Mouse (Mus musculus) gonadal fat pad, adult 2 months (tissue): ENCODE measurements around the gene Bcas3. TPM values are rescaled to one million over a fixed set of nuclear protein-coding genes. Genes with fewer than 3 reads are reported as not detected.
"Not testable (repeated sequence)": the region's sequence is repeated elsewhere in the genome, so short reads cannot be mapped to it uniquely, and the experiment has no call there.

ENCODE experiments used
- DNase-seq: peaks from one replicate; pipeline ENCODE4 v3.0.0-alpha.2; 2012; ENCODE audit warnings: low read depth
- polyA plus RNA-seq: library from polyadenylated mRNA; depleted of rRNA; stranded (reverse); fragments of >200 nt; gene quantifications from 2 replicates; pipeline ENCODE4 v1.2.3, GENCODE M21; 2012

The Bcas3 gene
- polyA plus RNA-seq, 1 experiment, result 46.8 TPM

DNA sequence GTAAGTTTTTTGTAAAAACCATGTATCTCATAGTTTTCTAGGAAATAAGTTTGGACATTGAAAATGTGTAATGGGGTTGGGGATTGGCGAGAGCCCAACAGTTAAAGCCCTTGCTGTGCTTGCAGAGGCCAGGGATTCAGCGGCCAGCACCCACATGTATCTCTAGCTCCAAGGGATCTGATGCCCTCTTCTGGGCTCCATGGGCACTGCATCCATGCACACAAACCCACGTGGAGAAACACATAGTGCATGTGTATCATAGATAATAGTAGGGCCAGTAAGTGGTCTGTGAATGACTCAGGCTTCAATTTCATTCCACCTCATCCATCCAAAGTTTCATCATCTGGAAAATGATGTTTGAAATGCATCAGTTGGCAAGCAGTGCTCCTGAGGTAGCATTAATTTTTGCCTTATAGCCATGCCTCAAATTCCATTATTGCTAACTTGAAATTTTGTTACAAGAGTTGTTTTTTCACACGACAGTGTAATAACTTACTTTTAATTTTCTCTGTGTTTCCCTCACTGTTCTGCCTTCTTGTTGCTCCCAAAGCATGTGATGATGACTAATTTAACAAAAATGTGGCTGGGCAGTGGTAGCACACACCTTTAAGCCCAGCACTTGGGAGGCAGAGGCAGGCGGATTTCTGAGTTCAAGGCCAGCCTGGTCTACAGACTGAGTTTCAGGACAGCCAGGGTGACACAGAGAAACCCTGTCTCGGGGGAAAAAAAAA is 129.9 kb downstream of the Bcas3 start:
- no peak for DNase-seq

DNA sequence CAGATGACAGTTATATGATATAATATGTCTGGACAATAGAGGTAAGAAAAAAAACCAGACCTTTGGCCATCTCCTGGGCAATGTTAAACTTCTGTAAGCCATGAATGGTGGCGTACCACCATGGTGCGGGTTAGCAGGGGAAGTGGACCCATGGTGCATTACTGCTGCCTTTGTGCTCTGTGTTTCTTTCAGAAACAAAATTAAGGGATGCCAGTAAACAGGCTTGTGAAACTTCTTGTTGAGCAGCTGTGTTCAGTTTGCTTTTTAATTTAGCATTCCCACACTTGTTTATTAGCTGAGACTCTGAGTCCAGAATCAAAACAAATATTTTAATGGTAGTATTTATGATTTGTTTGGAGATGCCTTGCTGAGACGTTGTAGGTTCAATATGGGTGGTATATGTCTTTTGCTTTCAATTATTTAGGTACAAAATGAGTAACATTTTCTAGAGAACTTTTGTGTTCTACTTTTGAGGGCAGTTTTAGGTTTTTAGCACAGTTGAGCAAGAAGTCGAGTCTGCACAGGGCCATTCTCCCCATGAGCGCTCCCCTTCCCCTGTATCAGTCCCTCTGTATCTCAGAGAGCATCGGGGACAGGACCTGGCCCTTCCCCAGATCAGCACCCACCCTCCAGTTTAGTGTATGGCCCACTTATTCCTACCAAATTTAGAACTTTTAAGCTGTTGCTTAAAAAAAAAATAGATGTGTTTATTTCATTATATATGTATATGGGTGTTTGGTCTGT is 132.4 kb downstream of the Bcas3 start:
- DNase-seq, result no peak

DNA sequence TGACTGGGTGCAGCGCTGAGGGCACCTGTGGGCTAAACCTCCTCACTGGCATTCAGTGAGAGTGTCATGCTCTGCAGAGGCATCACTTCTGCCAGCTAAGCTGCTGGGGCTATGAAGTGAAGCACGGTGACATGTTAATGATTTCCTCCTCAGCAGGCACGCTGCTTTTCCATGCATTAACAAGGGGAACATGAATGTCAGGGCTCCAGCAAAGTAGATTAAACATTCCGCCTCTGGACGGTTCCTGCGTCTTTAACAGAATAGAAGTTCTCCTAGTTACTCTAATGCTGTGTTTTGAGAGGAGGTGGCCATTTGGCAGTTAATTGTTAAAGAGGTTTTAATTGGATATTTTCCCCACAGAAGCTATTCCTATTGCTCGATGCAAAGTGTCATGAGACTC is 134.5 kb downstream of the Bcas3 start:
- DNase-seq, result no peak

DNA sequence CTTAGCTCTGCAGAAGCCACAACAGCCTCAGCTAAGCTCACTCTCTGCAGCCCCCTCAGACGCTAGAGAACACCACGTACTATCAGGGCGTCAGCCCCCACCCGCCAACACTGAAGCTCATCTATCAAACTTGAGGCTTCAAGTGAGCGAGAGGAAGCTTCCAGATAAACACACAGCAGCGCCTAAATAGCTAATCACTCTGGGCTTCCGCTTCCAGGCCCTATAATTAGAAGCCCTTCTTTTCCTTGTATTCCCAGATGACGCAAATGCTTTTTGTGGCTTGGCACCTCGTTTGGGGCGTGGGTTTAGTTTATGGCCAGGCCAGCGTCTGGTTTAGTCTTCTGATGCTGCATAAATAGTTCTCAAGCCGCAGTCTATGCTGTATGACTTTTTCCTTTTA is 139.3 kb downstream of the Bcas3 start:
- no peak for DNase-seq

DNA sequence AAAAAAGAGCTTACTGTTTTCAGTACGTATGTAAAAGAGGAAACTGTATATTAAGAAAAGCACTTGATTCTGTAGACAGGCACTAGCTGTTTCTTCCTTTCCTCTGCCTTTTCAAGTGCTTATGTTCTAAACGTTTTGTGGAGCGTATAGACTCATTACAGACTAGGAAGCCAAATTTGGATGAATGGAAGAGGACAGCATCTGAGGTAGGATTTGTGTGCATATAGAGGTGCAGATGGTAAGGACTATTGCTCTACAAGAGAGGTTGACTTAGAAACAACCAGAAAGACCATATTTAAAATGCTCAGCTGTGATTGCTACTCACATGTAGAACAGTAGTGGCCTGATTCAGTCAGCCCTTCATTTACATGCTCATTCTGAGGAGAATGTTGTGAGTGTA is 139.7 kb downstream of the Bcas3 start:
- DNase-seq, result no peak

DNA sequence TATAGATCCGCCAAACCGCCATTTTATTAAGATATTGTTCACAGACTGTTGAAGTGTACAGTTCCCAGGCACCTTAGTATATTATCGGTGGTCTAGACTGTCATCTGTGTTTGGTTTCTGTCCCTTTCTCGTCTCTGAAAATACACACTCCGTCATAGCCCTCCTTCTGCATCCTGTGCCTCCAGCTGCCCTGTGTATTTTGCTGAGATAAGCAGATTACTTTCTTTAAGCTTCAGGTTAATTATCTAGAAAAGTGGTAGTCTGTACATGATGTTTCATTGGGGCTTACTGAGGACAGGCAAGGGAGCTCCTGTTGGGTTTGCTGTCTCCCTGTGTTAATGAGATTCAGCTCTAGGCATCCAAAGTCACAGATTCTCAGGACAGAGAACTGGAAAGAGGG is 146.6 kb downstream of the Bcas3 start:
- DNase-seq, result no peak

DNA sequence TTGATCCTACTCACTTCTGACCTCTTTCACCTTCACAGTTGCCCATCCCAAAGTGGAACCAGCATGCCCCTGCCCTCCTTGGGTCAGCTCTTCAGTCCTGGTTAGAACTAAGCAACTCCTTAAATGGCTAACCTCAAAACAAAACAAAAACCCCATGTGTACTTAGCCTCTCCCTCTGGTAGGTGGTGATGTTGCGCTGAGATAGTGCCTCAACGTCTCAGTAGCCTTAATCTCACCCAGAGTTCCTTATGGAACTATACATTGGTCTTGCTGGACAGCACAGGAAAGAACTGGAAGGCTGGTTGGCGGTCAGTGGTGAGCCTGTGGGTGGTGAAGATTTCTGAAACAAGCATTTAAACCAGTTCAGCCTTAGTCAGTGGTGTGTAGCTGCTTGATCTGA is 149.1 kb downstream of the Bcas3 start:
- no peak for DNase-seq

DNA sequence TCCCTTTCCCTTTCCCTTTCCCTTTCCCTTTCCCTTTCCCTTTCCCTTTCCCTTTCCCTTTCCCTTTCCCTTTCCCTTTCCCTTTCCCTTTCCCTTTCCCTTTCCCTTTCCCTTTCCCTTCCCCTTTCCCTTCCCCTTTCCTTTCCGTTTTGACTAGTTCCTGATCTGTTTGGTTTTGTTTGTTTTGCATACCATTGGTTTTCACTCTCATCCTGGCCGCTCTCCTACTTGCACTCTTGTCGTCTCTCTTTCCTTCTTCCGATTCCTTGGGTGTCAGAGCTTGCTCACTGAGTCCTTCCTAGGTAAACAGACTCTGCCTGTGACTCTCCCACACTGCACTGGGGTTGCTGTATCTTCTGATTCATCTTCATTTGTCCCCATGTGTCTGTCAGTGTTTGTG is 151.8 kb downstream of the Bcas3 start:
- DNase-seq, result not testable (repeated sequence)

DNA sequence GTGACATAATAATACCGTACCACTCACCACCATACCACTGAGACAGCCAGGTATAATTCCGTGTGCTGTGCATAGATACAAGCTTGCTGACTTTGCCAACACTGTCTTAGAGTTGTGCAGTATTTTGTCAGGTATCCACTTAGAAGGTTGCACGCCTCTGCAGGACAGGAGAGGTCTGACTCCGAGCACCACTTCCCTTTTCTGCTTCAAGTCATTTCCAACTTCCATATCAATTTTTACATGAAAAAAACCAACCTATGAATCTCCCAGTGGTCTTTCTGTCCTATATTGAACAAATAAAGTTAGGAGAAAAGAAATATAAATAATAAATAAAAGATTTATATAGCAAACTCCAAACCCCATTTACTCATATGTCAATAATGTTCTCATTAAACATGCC is 152.8 kb downstream of the Bcas3 start:
- DNase-seq, result no peak

DNA sequence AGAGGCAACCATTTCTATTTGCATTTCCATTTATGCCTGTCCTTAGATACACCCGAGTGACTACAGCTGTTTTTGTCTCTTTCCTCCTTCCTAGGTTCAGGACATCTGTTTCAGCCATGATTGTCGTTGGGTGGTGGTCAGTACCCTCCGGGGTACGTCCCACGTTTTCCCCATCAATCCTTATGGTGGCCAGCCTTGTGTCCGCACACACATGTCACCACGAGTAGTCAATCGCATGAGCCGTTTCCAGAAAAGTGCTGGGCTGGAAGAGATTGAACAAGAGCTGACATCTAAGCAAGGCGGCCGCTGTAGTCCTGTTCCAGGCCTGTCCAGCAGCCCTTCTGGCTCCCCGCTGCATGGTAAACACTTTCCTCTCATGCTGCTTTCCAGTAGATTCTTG is 156.4 kb downstream of the Bcas3 start:
- DNase-seq, result no peak

DNA sequence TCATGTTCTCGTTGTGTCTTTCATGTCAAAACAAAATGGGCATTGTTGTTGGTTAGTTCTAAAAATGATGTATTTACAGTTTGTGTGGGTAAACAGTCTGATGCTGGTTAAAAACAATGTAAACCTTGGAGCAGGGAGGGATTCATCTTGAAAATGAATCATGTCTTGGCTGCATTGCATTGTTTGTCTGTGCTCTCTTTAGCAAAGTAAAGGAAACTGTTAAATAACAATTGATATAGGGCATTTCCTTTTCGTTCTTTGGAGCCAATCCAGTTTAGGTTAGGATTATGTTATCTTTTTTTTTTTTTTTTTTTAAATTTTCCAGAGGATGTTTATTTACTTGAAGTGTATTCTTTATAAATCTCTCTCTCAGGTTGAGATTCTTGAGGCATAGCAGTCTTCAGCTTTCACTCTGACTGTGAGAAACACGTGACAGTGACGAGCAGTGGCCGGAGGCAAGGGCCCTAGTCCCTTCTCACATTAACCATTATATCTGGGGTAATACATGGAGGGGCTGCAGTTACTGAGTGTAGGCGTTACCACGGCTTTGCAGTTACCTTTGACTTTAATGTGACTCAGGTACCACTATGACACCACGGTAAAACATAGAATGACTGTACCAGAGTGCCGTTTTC is 158.4 kb downstream of the Bcas3 start:
- DNase-seq, result no peak

DNA sequence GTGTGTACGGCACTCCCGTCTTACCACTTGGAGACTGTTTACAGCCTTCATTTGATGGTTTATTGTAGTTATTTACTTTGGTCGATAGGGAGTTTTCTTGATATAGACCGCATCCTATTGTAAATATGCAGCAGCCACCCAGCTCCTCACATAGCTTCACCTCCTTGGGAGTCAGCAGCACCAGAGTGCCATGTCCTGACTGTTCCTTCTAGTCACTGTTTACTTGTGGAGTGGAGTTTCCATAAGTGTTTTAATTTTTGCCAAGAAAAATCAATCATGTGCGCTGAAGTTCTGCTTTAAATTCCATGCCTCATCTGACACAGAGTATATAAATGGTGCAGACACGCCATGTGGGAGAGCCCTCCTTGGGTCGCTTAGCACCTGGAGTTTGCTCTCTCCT is 163.8 kb downstream of the Bcas3 start:
- no peak for DNase-seq

DNA sequence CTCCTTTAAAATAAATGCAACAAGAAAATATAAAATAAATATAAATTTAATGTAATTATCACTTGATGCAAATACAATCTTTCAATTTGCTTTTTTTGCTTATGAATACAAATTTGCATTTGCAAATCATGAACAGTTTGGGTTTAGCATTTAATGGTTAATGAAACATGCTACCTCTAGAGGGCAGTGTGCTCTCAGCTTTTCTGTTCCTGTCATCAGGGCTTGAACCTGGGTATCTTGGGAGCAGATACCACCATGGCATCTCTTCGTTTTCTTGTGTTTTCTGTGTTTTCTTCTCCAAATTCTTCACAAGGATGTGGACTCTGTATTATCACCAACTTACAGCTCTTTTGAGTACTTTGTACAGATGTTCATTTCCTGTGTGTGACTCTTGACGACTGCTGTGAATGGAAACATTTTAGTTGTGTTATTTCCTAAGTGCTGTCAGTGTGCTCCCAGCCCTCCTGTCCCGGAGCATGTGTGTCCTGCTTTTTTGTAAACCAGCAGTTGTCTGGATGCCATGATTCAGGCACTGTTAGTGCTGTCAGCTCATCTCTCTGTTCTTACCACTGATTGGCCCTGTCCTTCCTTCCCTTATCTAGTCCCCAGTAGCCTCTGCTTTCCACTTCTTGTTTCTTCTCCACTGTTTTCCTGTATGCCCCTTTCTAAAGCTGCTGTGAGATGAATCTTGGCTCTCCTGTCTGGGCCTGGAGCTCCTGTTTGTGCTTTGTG is 165.2 kb downstream of the Bcas3 start:
- no peak for DNase-seq

DNA sequence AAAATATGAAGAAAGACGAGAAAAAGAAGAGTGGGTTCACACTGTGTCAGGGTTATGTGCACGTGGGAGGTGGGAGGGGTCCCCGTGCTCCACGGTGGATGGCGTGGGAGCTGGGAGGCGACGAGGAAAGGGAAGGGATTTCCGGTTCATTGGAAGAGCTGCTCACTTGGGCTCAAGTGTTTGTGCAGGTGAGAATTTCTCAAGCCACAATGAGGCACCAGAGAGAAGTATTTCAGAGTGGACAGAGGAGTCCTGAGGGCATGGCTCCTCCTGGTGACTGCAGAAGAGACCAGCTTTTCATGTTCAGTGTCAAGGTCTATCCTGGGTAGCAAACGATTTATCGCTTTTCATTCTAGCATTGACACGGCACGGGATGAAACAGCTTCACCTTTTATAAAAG is 167.3 kb downstream of the Bcas3 start:
- no peak for DNase-seq

DNA sequence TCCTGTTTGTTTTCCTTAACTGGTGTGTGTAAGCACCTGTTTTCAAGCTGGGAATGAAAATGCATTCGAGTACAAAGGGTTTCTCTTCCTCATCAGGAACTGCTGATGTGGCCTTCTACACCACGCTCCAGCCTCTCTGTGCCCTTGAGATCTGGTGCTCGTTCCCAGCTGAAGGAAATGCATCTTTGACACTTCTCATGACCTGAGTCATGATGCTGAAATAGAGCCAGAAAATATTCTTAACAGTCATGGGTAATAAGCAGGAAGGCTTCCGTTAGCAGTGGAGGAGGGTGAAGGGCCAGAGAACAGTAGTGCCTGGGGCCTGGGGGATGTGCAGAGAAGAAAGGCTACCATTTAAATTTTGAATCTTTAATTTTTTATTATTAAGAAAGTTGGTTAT is 168.0 kb downstream of the Bcas3 start:
- DNase-seq, result no peak

DNA sequence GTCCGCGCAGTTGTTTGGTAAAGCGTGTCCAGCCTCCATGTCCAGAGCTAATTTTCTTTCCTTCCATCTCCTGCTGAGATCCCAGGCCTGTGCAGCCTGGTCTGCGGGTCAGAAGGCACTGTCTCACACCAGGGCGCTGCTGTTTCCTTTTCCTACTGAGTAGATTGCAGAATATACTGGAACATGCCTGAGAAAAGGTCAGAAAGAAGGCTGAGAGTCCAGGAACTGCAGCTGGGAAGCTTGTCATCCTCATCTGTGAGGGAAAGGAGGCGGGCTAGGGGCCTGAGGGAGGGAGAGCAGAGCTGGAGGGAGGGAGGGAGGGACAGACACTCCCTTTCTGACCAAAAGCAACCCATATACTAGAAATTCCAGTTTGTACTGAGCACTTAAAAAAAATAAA is 170.7 kb downstream of the Bcas3 start:
- no peak for DNase-seq

DNA sequence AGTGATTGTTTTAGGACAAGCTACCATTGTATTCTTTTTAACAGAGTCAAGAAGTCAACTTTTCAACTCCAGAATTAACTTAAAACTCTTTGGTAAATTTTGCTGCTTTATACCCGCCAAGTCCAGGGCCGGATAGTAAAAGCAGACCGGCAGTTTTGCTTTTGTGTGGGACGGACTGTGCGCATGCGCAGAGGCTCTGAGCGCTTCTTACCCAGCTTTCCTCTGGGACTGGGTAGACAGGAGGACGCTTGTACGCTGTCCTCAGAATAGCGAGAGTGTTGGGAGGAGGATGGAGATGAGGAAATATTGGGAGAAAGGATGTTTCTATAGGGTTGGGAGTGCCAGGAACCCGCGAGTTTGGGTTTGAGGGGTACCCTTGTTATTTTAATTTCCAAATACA is 171.2 kb downstream of the Bcas3 start:
- no peak for DNase-seq

DNA sequence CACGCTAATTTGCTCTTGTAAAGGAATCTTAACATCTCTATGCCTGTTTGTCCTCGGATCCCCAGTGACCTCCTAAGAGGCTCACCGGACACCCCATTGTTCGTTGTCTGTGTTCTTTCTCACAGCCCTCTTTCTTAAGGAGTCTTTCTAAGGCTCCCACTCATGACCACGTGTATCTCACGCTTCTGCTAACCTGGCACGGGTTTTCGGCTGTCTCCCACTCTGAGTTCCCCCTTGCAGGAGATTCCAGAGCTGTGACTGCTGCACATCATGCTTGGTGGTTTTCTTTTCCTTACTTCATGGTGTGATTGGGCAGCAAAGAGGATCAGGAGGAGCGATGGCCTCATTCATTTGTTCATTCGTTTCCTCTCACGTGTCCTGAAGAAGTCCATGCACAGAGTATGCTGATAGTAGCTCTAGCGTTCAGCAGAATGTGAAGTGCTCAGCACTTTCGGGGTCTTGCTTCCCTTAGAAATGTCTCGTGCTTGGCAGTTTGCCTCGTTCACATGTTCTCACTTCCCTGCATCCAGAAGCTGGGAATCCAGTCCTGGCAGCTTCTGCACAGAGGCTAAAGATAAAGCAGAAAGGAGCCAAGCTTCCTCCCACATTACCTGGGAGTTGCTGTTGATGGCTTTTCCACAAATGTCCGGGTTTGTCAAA is 172.0 kb downstream of the Bcas3 start:
- DNase-seq, result no peak

DNA sequence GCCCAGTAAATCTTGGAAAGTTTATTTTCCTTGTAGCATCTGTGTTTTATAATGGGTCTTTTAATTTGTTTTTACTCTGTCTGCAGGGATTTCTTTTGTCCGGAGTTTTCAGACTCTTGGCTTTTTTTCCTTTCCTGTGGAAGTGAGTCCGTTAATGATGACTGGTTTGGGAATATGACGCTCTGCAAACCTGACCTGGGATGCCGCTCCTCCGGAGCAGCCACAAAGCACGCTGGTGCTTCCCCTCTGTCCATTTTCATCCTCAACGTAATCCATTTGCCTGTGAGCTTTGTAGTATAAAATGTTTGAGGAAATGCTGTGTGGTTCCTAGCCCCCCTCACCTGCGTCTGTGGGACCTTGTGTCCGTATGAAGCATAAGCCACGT is 172.5 kb downstream of the Bcas3 start:
- DNase-seq, result no peak

DNA sequence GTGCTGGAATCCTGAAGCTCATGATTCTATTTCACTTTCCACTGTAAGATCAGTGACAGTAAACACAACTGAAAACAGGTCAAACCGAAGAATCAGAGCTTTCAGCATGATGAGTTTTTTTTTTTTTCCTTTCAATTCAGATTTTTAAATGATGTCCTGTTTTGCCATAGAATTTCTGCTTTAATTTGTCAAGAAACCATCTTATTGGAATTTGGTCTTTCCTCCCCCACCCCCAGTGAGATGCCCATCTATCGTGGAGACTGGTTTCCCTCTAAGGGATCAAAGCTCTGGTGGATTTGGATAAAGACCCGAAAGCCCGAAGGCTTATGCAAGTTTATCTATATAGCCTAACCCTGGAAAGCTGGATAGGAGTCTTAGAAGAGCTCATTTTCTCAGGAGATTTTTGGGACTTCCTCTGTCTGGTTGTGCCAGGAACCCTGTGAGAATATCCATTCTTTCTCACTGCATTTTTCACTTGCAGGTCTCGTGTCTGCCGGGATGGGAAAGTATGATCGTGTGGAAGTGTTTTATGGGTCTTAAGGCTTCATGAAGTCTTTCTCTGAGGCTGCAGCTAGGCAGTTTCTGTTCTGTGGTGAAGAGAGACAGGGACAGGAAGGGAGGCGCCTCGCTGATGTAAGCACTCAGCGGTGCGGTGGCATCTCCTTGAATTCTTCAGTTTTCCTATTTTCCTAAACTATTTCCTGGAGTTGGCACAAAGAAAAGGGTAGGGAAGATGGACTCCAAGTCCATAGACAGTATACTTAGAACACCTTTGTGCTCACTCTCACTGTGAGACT is 173.2 kb downstream of the Bcas3 start:
- no peak for DNase-seq

DNA sequence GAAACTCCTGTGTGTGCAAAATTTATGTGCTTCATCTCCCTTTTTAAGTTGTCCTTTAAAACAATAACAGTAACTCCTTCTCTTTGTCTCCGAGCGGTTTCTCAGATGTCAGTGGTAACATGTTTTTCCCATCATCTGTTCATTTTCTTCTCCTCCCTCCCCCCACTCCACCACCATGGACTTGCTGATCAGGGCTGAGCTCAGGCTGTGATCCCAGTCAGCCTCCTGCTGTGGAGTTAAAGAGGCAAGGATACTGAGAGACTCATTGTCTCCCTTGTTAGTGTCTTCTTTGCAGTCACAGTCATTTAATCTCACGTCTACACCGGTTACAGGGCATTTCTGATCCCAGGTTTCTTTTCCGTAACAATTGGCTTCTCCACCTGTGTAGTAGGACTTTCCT is 174.3 kb downstream of the Bcas3 start:
- DNase-seq, result no peak
